Mouse (Mus musculus): ENCODE data around the gene Jph4. TPM values are rescaled to one million over a fixed set of nuclear protein-coding genes. Genes with fewer than 3 reads are reported as not detected.

Gene Jph4
- polyA plus RNA-seq, 1 experiment from 2014 or later = 1.1 TPM

DNA sequence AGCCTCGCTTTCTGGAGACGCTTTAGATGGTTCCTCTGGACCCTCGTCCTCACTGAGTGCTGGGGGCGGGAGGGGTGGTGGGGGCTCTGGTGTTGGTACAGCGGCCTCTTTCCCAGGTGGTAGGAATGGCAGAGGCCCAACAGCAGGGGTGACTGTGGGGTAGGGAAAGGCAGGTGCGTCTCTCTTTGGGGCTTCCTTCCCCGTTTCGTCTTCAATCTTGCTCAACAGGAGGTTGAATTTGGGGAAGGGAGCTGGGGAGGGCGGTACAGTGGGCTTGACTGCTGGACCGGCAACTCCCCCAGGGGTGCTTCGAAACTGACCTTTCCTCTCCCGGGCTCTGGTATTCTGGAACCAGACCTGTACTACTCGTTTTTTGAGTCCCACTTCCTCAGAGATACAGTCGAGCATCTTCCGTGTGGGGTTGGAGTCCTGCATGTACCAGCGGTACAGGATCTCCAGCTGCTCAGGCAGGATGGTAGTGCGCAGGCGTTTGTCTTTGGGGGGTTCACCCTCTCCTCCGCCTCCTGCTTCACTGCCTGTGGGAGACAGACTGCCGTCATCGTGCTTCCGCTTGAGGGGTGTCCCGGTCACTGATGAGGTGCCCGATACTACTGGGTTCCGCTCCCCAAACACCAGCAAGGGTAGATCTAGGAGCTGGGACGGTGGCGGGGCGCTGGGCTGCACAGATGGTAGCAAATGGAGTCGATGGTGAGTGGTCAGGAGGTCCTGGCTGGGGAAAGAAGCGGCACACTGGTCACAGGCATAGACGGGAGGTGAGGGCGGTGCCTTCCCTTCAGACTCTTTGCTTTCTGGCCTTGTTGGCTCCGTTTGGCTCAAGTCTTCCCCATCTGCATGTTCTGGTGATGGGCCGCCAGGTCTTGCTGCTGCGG lies 52.0 kb downstream of the Jph4 start:
- 78% methylated on average over 35 of the region's 35 CpGs for WGBS
- Histone ChIP-seq H3K27me3 (ENCODE audit: control insufficient read depth, insufficient read depth, low read length) (no peaks in the 10 kb centered on the region), H3K4me1 (ENCODE audit: control insufficient read depth, insufficient read depth, low read length) (peaks cover 8% of the 10 kb centered on the region), H3K9me3 (replicated peaks; ENCODE audit: control insufficient read depth, low read length) (no peaks in the 10 kb centered on the region), H3K36me3 (ENCODE audit: control insufficient read depth, insufficient read depth, low read length) (no peaks in the 10 kb centered on the region), H3K4me3 (replicated peaks; ENCODE audit: low read length) (no peak overlapping the region), H3K27ac (ENCODE audit: low read length) (no peak overlapping the region), H3K9ac (ENCODE audit: low read length) (no peak overlapping the region), H3K4me2 (ENCODE audit: low read depth, low read length) (no peak overlapping the region)
- ATAC-seq (ENCODE audit: insufficient read depth, low FRiP score) = no peak

DNA sequence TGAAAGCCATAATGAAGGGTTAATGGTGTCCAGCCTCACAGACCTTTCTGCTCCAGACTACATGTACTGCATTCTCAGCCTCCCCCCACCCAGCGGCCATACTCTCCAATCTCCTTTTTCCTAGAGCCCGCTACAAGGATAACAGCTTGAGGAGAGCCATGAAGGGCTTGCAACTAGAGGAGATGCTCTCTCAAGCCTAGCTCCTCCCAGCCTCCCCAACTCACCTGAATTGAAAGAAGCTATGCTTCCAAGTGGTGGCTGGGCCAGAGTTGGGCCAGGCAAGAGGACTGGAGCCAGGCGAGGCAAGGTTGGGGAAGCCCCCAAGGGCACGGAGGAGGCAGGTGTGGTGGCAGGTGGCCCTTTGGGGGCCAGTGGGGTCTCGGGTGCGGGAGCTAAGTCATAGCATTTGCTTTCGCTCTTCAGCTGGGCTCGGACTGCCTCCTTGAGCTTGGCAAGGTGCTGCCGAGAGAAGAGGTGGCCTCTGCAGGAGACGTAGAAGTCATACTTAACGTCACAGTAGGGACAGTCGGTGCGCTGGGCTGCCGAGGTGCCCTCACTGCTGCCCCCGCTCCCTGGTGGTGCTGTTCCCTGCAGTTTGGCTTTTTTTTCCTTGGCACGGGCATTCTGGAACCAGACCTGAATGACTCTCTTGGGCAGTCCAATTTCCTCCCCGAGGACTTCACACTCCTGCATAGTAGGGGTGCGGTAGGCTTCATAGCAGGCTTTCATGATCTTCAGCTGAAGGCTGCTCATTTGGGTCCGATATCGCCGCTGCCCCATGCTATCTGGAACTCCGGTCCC lies 53.0 kb downstream of the Jph4 start:
- Histone ChIP-seq H3K4me1 (ENCODE audit: control insufficient read depth, insufficient read depth, low read length) (peaks cover 13% of the 10 kb centered on the region), H3K36me3 (ENCODE audit: control insufficient read depth, insufficient read depth, low read length) (no peaks in the 10 kb centered on the region), H3K9ac (ENCODE audit: low read length) (no peak overlapping the region), H3K4me3 (replicated peaks; ENCODE audit: low read length) (no peak overlapping the region), H3K27ac (ENCODE audit: low read length) (no peak overlapping the region), H3K27me3 (ENCODE audit: control insufficient read depth, insufficient read depth, low read length) (no peaks in the 10 kb centered on the region), H3K9me3 (replicated peaks; ENCODE audit: control insufficient read depth, low read length) (no peaks in the 10 kb centered on the region), H3K4me2 (ENCODE audit: low read depth, low read length) (no peak overlapping the region)
- WGBS = 86% methylated on average over 22 of the region's 22 CpGs
- ATAC-seq (ENCODE audit: insufficient read depth, low FRiP score) = no peak

DNA sequence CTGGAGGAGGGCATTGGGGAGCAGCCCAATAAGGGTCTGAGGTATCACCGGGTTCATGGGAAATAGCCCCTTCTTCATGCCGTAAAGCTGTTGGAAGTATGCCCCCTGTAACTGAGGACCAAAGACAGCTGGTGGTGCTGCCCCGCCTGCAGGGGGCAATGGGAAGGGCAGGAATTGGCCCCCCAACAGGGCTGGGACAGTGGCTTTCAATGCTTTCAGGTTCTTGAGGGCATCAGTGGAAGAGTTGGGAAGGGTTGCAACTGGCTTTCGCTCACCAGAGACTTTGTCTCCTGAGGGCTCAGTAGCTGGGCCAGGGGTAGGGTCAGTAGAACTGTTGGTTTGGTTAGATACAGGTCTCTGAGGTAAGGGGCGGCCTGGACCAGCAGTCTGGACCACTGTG lies 53.6 kb downstream of the Jph4 start:
- Histone ChIP-seq H3K9ac (ENCODE audit: low read length) (no peak overlapping the region), H3K27ac (ENCODE audit: low read length) (no peak overlapping the region), H3K4me2 (ENCODE audit: low read depth, low read length) (peak overlapping the region; percentile 32; the same call in 1 of the 2 replicates), H3K36me3 (ENCODE audit: control insufficient read depth, insufficient read depth, low read length) (no peaks in the 10 kb centered on the region), H3K9me3 (replicated peaks; ENCODE audit: control insufficient read depth, low read length) (no peaks in the 10 kb centered on the region), H3K27me3 (ENCODE audit: control insufficient read depth, insufficient read depth, low read length) (no peaks in the 10 kb centered on the region), H3K4me3 (replicated peaks; ENCODE audit: low read length) (no peak overlapping the region), H3K4me1 (ENCODE audit: control insufficient read depth, insufficient read depth, low read length) (peaks cover 13% of the 10 kb centered on the region)
- ATAC-seq (ENCODE audit: insufficient read depth, low FRiP score) = no peak
- WGBS = 83% methylated on average over 5 of the region's 5 CpGs

DNA sequence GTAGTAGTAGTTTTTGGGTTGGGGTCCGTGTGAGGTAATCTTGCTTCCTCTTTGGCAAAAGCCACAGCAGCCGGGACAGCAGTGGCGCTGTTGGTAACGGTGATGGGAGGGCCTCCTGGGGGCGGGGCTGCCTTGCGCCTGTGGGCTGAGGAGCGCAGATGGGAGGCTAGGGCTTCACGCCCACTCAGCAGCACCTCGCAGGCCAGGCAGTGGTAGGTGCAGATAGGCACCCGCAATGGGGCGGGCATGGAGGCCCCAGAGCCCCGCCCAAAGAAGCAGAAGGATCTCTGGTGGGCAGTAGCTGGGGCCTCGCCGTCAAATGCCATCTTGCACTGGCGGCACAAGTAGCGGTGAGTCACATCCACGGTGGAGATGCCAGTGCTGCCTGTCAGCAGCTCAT lies 54.1 kb downstream of the Jph4 start:
- Histone ChIP-seq H3K4me1 (ENCODE audit: control insufficient read depth, insufficient read depth, low read length) (peaks cover 13% of the 10 kb centered on the region), H3K27ac (ENCODE audit: low read length) (no peak overlapping the region), H3K9me3 (replicated peaks; ENCODE audit: control insufficient read depth, low read length) (no peaks in the 10 kb centered on the region), H3K27me3 (ENCODE audit: control insufficient read depth, insufficient read depth, low read length) (no peaks in the 10 kb centered on the region), H3K4me3 (replicated peaks; ENCODE audit: low read length) (0 out of 2 replicates have a peak overlapping the region, but pooled peaks have one; percentile 3), H3K9ac (ENCODE audit: low read length) (0 out of 2 replicates have a peak overlapping the region, but pooled peaks have one; percentile 5), H3K36me3 (ENCODE audit: control insufficient read depth, insufficient read depth, low read length) (no peaks in the 10 kb centered on the region), H3K4me2 (ENCODE audit: low read depth, low read length) (peak overlapping the region; percentile 32)
- ATAC-seq (ENCODE audit: insufficient read depth, low FRiP score) = peak; percentile 80
- WGBS = 12% methylated on average over 17 of the region's 17 CpGs

DNA sequence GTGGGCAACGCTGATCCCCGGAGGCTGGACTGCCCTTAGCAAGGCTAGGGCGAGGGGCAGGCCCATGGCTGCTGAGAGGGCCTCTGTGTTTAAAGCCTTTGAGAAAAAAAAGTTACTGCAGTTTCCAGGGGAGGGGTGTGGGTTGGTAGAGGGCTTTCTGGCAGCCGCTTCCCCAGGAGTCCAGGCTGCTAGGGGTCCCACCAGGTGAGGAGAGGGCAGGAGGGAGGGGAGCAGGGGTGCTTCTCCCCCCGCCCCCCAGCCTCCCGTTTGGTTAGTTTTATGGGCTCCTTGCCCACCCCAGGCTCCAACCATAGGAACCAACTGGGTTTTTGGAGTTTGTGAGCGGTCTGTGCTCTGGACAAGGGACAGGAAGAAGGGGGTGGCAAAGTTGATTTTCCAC lies 54.9 kb downstream of the Jph4 start:
- Histone ChIP-seq H3K36me3 (ENCODE audit: control insufficient read depth, insufficient read depth, low read length) (no peaks in the 10 kb centered on the region), H3K27me3 (ENCODE audit: control insufficient read depth, insufficient read depth, low read length) (no peaks in the 10 kb centered on the region), H3K27ac (ENCODE audit: low read length) (no peak overlapping the region), H3K9me3 (replicated peaks; ENCODE audit: control insufficient read depth, low read length) (no peaks in the 10 kb centered on the region), H3K9ac (ENCODE audit: low read length) (no peak overlapping the region), H3K4me2 (ENCODE audit: low read depth, low read length) (no peak overlapping the region), H3K4me1 (ENCODE audit: control insufficient read depth, insufficient read depth, low read length) (peaks cover 13% of the 10 kb centered on the region), H3K4me3 (replicated peaks; ENCODE audit: low read length) (no peak overlapping the region)
- WGBS = 45% methylated on average over 7 of the region's 7 CpGs
- no peak for ATAC-seq (ENCODE audit: insufficient read depth, low FRiP score)

DNA sequence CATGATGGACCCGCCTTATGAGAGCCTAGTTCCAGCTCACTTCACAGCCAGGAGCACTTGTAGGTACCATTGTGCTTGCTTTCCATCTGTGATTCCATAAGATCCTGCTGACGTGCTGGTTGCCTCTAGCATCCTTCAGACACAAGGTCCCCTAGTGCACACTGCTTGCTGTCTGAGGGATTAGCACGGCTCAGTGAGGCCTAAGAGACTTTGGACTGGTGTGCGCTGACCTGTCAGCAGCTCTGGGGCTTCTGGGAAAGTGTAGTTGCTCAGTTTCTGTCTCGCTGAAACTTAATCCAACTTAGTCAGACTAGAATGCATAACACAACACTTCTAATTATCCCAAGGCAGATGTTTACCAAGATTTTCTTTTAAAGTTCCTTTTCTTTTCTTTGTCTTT lies 56.8 kb downstream of the Jph4 start:
- no peaks in the 10 kb centered on the region for H3K36me3 ChIP-seq (ENCODE audit: control insufficient read depth, insufficient read depth, low read length)
- peaks cover 13% of the 10 kb centered on the region for H3K4me1 ChIP-seq (ENCODE audit: control insufficient read depth, insufficient read depth, low read length)
- no peaks in the 10 kb centered on the region for H3K27me3 ChIP-seq (ENCODE audit: control insufficient read depth, insufficient read depth, low read length)
- no peak overlapping the region for H3K27ac ChIP-seq (ENCODE audit: low read length)
- 66% methylated on average over 5 of the region's 5 CpGs for WGBS
- H3K4me3 ChIP-seq (replicated peaks; ENCODE audit: low read length) = no peak overlapping the region
- H3K9ac ChIP-seq (ENCODE audit: low read length) = no peak overlapping the region
- H3K9me3 ChIP-seq (replicated peaks; ENCODE audit: control insufficient read depth, low read length) = no peaks in the 10 kb centered on the region
- no peak for ATAC-seq (ENCODE audit: insufficient read depth, low FRiP score)
- no peak overlapping the region for H3K4me2 ChIP-seq (ENCODE audit: low read depth, low read length)

DNA sequence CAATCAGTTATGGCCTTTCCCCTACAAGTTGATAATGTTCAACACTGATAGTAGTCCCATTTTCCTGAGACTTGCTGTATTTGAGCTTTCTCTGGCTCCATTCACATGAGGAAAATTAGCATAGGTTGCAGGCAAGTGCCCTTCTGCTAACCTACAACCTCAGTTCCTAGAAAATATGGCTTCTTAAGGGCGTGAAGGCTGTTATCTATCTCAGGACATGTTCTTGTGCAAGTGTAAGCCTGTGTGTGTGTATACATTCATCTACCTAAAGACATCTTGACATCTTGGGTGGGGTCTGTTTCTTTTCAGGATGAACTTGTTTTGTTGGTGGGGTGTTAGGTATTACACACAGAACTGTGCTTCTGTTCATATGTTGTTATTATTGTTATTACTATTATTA lies 57.7 kb downstream of the Jph4 start:
- Histone ChIP-seq H3K36me3 (ENCODE audit: control insufficient read depth, insufficient read depth, low read length) (no peaks in the 10 kb centered on the region), H3K9ac (ENCODE audit: low read length) (no peak overlapping the region), H3K9me3 (replicated peaks; ENCODE audit: control insufficient read depth, low read length) (no peaks in the 10 kb centered on the region), H3K4me3 (replicated peaks; ENCODE audit: low read length) (no peak overlapping the region), H3K27me3 (ENCODE audit: control insufficient read depth, insufficient read depth, low read length) (no peaks in the 10 kb centered on the region), H3K4me1 (ENCODE audit: control insufficient read depth, insufficient read depth, low read length) (peaks cover 13% of the 10 kb centered on the region), H3K4me2 (ENCODE audit: low read depth, low read length) (no peak overlapping the region), H3K27ac (ENCODE audit: low read length) (no peak overlapping the region)
- 58% methylated on average over 1 of the region's 1 CpGs for WGBS
- ATAC-seq (ENCODE audit: insufficient read depth, low FRiP score) = no peak
